Mouse (Mus musculus): ENCODE results near the gene Tmem145. TPM values are rescaled to one million over a fixed set of nuclear protein-coding genes. Genes with fewer than 3 reads are reported as not detected.
A peak's percentile ranks its signal among the peaks of the same experiment; 100 is the strongest.

Tmem145 gene
- polyA plus RNA-seq, 1 experiment = 0.35 TPM

DNA sequence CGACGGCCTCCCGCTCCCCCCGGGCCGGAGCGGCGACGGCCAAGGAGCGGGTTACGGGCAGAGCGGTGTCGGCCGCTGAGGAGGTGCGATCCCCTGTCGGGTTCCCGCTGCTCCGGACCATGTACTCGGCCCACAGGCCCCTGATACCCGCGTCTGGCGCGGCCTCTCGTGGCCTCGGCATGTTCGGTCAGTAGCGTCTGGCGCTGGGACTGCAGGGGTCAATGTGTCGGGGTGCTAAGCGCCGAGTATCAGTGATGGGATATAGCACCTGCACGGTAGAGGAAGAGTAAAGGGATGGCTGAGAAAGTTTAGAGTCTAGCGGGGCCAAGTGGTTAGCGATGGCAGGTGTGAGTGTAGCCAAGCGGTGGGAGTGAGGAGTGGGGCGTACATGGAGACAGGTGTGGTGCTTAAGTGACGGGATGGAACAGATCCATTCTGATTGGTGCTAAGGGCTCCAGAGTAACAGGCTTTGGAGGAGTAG is 23.1 kb upstream of the Tmem145 start:
- peak overlapping the region; percentile 8; the same call in 1 of the 2 replicates for H3K27ac ChIP-seq (ENCODE audit: insufficient read depth, low read depth, low read length)
- TF ChIP-seq POLR2A (IDR thresholded peaks at IDR 0.05; ENCODE audit: low read depth, low read length) (no peak), CTCF (IDR thresholded peaks at IDR 0.05; ENCODE audit: extremely low read depth, insufficient read length, insufficient replicate concordance, low read depth, low read length) (no peak)
- H3K4me1 ChIP-seq (ENCODE audit: control insufficient read depth, insufficient read depth, insufficient read length, low read length) = peaks cover 32% of the 10 kb centered on the region
- peaks cover 27% of the 10 kb centered on the region for H3K36me3 ChIP-seq (ENCODE audit: control insufficient read depth, insufficient read depth, low read length)
- peak overlapping the region; percentile 83 for H3K4me3 ChIP-seq (ENCODE audit: low read depth, low read length)
- H3K27me3 ChIP-seq (ENCODE audit: control insufficient read depth, insufficient read depth, low read length) = no peaks in the 10 kb centered on the region
- 1% methylated on average over 35 of the region's 36 CpGs for whole genome bisulfite sequencing

DNA sequence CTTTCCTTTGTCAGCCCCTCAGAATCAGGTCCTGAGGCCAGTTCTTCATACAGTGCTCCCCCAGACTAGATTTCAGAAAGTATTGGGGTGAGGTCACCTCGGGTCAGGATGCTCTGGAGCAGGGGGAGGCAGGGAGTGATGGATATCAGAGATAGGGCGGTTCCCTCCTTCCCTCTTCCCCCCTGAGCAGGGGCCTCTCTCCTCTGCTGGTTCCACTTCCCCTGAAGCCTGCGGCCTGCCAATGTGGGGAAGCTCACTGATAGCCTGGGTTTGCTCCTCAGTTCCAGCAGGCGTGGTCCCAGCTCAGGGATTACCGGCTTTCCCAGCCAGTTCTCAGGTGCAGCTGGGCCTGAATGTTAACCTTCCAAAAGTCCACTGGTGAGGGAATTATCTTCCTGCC is 22.3 kb upstream of the Tmem145 start:
- peaks cover 36% of the 10 kb centered on the region for H3K36me3 ChIP-seq (ENCODE audit: control insufficient read depth, insufficient read depth, low read length)
- H3K4me3 ChIP-seq (ENCODE audit: low read depth, low read length) = no peak overlapping the region
- H3K27me3 ChIP-seq (ENCODE audit: control insufficient read depth, insufficient read depth, low read length) = no peaks in the 10 kb centered on the region
- no peak for TF ChIP-seq CTCF (IDR thresholded peaks at IDR 0.05; ENCODE audit: extremely low read depth, insufficient read length, insufficient replicate concordance, low read depth, low read length)
- TF ChIP-seq POLR2A (IDR thresholded peaks at IDR 0.05; ENCODE audit: low read depth, low read length) = no peak
- H3K4me1 ChIP-seq (ENCODE audit: control insufficient read depth, insufficient read depth, insufficient read length, low read length) = peaks cover 32% of the 10 kb centered on the region
- H3K27ac ChIP-seq (ENCODE audit: insufficient read depth, low read depth, low read length) = no peak overlapping the region
- 16% methylated on average over 5 of the region's 5 CpGs for WGBS

DNA sequence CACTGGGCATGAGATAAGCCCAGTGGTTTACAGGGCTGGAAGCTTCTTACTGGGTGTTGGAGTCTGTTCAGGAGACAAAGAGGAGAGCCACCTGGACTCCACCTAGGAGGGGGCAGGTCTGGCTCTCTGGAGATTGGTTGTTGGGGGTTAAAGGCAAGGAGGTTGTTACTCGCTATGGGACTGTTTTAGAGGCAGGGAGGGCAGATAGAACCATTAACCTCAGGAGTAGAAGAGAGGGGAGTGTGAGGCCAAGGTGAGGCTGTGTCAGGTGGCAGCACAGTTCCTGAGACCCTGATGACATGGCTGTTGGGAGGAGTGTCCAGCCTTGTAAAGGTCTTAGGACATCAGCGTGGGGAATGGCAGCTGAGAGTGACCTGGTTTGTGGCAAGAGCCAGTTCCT is 21.7 kb upstream of the Tmem145 start:
- peaks cover 40% of the 10 kb centered on the region for H3K36me3 ChIP-seq (ENCODE audit: control insufficient read depth, insufficient read depth, low read length)
- no peak overlapping the region for H3K27ac ChIP-seq (ENCODE audit: insufficient read depth, low read depth, low read length)
- H3K27me3 ChIP-seq (ENCODE audit: control insufficient read depth, insufficient read depth, low read length) = no peaks in the 10 kb centered on the region
- WGBS = 67% methylated on average over 2 of the region's 2 CpGs
- TF ChIP-seq CTCF (IDR thresholded peaks at IDR 0.05; ENCODE audit: extremely low read depth, insufficient read length, insufficient replicate concordance, low read depth, low read length) (no peak), POLR2A (IDR thresholded peaks at IDR 0.05; ENCODE audit: low read depth, low read length) (no peak)
- H3K4me1 ChIP-seq (ENCODE audit: control insufficient read depth, insufficient read depth, insufficient read length, low read length) = peaks cover 32% of the 10 kb centered on the region
- no peak overlapping the region for H3K4me3 ChIP-seq (ENCODE audit: low read depth, low read length)

DNA sequence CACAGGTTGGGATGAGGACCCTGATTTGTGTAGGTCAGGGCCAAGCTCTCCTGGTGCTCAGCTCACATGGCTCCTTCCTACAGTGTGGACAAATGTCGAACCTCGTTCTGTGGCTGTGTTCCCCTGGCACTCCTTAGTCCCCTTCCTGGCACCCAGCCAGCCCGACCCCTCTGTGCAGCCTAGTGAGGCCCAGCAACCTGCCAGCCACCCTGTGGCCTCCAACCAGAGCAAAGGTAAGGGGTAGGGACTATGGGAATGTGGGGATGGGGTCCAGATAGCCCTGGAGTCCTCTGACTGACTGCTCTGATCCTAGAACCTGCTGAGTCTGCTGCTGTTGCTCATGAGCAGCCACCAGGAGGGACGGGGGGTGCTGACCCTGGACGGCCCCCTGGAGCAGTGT is 21.1 kb upstream of the Tmem145 start:
- TF ChIP-seq CTCF (IDR thresholded peaks at IDR 0.05; ENCODE audit: extremely low read depth, insufficient read length, insufficient replicate concordance, low read depth, low read length) (no peak), POLR2A (IDR thresholded peaks at IDR 0.05; ENCODE audit: low read depth, low read length) (no peak)
- WGBS = 62% methylated on average over 5 of the region's 5 CpGs
- Histone ChIP-seq H3K36me3 (ENCODE audit: control insufficient read depth, insufficient read depth, low read length) (peaks cover 45% of the 10 kb centered on the region), H3K27ac (ENCODE audit: insufficient read depth, low read depth, low read length) (no peak overlapping the region), H3K4me3 (ENCODE audit: low read depth, low read length) (no peak overlapping the region), H3K4me1 (ENCODE audit: control insufficient read depth, insufficient read depth, insufficient read length, low read length) (peaks cover 27% of the 10 kb centered on the region), H3K27me3 (ENCODE audit: control insufficient read depth, insufficient read depth, low read length) (no peaks in the 10 kb centered on the region)

DNA sequence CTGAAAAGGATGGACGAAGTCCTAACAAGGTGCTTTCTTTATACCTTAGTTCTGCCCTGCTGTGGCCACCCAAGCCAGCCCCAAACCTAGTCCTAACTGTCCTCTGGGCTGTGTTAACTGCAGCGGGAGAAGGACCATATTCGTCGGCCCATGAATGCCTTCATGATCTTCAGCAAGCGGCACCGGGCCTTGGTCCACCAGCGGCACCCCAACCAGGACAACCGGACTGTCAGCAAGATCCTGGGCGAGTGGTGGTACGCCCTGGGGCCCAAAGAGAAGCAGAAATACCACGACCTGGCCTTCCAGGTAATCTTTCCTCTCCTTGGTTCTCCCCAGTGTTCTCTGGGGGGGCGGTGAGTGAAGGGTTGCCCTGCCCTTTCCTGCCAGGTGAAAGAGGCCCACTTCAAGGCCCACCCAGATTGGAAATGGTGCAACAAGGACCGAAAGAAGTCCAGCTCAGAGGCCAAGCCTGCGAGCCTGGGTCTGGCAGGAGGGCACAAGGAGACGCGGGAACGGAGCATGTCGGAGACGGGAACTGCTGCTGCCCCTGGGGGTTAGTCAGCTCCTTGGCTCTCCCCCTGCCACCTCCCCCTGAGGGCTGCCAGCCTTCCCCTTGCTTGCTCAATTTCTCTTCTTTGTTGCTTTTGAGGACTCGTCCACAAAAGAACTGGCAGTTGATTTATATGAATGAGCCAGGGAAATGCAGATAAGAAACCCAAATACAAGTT is 20.2 kb upstream of the Tmem145 start:
- Histone ChIP-seq H3K4me1 (ENCODE audit: control insufficient read depth, insufficient read depth, insufficient read length, low read length) (peaks cover 22% of the 10 kb centered on the region), H3K4me3 (ENCODE audit: low read depth, low read length) (no peak overlapping the region), H3K27ac (ENCODE audit: insufficient read depth, low read depth, low read length) (no peak overlapping the region), H3K27me3 (ENCODE audit: control insufficient read depth, insufficient read depth, low read length) (no peaks in the 10 kb centered on the region), H3K36me3 (ENCODE audit: control insufficient read depth, insufficient read depth, low read length) (peaks cover 51% of the 10 kb centered on the region)
- WGBS = 94% methylated on average over 20 of the region's 20 CpGs
- no peak for TF ChIP-seq CTCF (IDR thresholded peaks at IDR 0.05; ENCODE audit: extremely low read depth, insufficient read length, insufficient replicate concordance, low read depth, low read length)
- no peak for TF ChIP-seq POLR2A (IDR thresholded peaks at IDR 0.05; ENCODE audit: low read depth, low read length)

DNA sequence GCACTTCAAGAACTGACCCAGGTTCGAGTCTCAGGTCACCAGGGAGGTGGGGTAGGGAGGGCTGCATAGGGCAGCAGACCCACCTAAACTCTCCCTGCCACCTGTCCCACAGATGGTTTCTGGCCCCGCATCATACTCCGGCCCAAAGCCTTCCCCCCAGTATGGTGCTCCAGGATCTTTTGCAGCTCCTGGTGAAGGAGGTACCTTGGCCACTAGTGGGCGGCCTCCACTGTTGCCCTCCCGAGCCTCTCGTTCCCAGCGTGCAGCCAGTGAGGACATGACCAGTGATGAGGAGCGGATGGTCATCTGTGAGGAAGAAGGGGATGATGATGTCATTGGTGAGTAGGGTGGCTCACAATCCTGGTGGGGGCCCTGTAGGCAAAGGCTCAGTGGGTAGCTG is 18.9 kb upstream of the Tmem145 start:
- Histone ChIP-seq H3K4me3 (ENCODE audit: low read depth, low read length) (no peak overlapping the region), H3K4me1 (ENCODE audit: control insufficient read depth, insufficient read depth, insufficient read length, low read length) (peaks cover 21% of the 10 kb centered on the region), H3K27ac (ENCODE audit: insufficient read depth, low read depth, low read length) (no peak overlapping the region), H3K27me3 (ENCODE audit: control insufficient read depth, insufficient read depth, low read length) (no peaks in the 10 kb centered on the region), H3K36me3 (ENCODE audit: control insufficient read depth, insufficient read depth, low read length) (peaks cover 61% of the 10 kb centered on the region)
- 83% methylated on average over 8 of the region's 8 CpGs for WGBS
- TF ChIP-seq POLR2A (IDR thresholded peaks at IDR 0.05; ENCODE audit: low read depth, low read length) = no peak
- TF ChIP-seq CTCF (IDR thresholded peaks at IDR 0.05; ENCODE audit: extremely low read depth, insufficient read length, insufficient replicate concordance, low read depth, low read length) = no peak

DNA sequence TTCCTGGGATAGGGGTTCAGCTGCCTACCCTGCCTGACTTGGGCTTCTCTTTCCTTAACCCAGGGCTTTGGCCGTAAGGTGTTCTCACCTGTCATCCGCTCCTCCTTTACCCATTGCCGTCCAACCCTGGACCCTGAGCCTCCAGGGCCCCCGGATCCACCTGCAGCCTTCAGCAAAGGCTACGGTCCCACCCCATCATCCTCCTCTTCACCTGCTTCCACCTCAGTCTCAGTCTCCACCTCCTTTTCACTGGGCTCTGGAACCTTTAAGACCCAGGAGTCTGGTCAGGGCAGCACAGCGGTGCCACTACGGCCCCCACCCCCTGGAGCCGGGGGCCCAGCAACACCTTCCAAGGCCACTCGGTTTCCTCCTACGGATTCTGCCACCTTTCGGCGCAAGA is 17.9 kb upstream of the Tmem145 start:
- Histone ChIP-seq H3K4me1 (ENCODE audit: control insufficient read depth, insufficient read depth, insufficient read length, low read length) (peaks cover 18% of the 10 kb centered on the region), H3K27ac (ENCODE audit: insufficient read depth, low read depth, low read length) (no peak overlapping the region), H3K36me3 (ENCODE audit: control insufficient read depth, insufficient read depth, low read length) (peaks cover 70% of the 10 kb centered on the region), H3K4me3 (ENCODE audit: low read depth, low read length) (no peak overlapping the region), H3K27me3 (ENCODE audit: control insufficient read depth, insufficient read depth, low read length) (no peaks in the 10 kb centered on the region)
- WGBS = 90% methylated on average over 12 of the region's 12 CpGs
- no peak for TF ChIP-seq POLR2A (IDR thresholded peaks at IDR 0.05; ENCODE audit: low read depth, low read length)
- TF ChIP-seq CTCF (IDR thresholded peaks at IDR 0.05; ENCODE audit: extremely low read depth, insufficient read length, insufficient replicate concordance, low read depth, low read length) = no peak
